ENCODE assay signal across 8 mouse cellular contexts in genomic region chr11:70701221-70701955, GRCm38 (mm10). TPM values are rescaled to one million over a fixed set of nuclear protein-coding genes. Genes with fewer than 3 reads are reported as not detected.
DNase-seq lines count a peak whose midpoint lies in the region; ATAC-seq and TF ChIP-seq lines count a peak whose summit lies in the region.

No protein-coding gene starts in this region.

- H3K9ac ChIP-seq in heart, adult 2 months (ENCODE audit: low read depth, low read length), result peak overlapping the region; percentile 91
- H3K9ac ChIP-seq in hindbrain, embryonic 12.5 days, result peak overlapping the region; percentile 91
- peak overlapping the region; percentile 77 for H3K9ac ChIP-seq in liver, postnatal 0 days (replicated peaks)

- no peaks in the 10 kb centered on the region for H3K27me3 ChIP-seq in heart, adult 2 months (ENCODE audit: control insufficient read depth, insufficient read depth, low read length)
- no peaks in the 10 kb centered on the region for H3K27me3 ChIP-seq in hindbrain, embryonic 12.5 days
- H3K27me3 ChIP-seq in liver, postnatal 0 days (ENCODE audit: insufficient read depth, low read length), result no peaks in the 10 kb centered on the region

- H3K36me3 ChIP-seq in heart, adult 2 months (ENCODE audit: control insufficient read depth, insufficient read depth, low read length), result peaks cover 5% of the 10 kb centered on the region; the same call in 1 of the 2 replicates
- H3K36me3 ChIP-seq in hindbrain, embryonic 12.5 days, result peaks cover 26% of the 10 kb centered on the region
- peaks cover 29% of the 10 kb centered on the region for H3K36me3 ChIP-seq in liver, postnatal 0 days (replicated peaks; ENCODE audit: insufficient read depth, low read length)

- peaks cover 2% of the 10 kb centered on the region; the same call in 1 of the 2 replicates for H3K79me2 ChIP-seq in heart, adult 2 months (replicated peaks; ENCODE audit: control insufficient read depth, insufficient read depth, low read length)

- ATAC-seq in hindbrain, embryonic 12.5 days (ENCODE audit: low FRiP score), result no peak
- no peak for ATAC-seq in liver, postnatal 0 days
- no peak for ATAC-seq in cerebellum, adult (ENCODE audit: insufficient number of reproducible peaks, low FRiP score, low TSS enrichment)

- peak overlapping the region; percentile 92 for H3K4me3 ChIP-seq in heart, adult 2 months
- peak overlapping the region; percentile 84 for H3K4me3 ChIP-seq in cortical plate, adult 2 months (ENCODE audit: insufficient read depth, low read length)
- peak overlapping the region; percentile 91 for H3K4me3 ChIP-seq in hindbrain, embryonic 12.5 days
- peak overlapping the region; percentile 73 for H3K4me3 ChIP-seq in liver, postnatal 0 days (ENCODE audit: low read depth, low read length)

- no peak for TF ChIP-seq EP300 in heart, adult 2 months (IDR thresholded peaks at IDR 0.05; ENCODE audit: insufficient read depth, low read depth, low read length)
- TF ChIP-seq EP300 in liver, postnatal 0 days (IDR thresholded peaks at IDR 0.05; ENCODE audit: low read depth), result no peak

- no peaks in the 10 kb centered on the region for H3K9me3 ChIP-seq in hindbrain, embryonic 12.5 days (replicated peaks)
- H3K9me3 ChIP-seq in liver, postnatal 0 days (ENCODE audit: low read length), result no peaks in the 10 kb centered on the region

- peaks cover 6% of the 10 kb centered on the region for H3K4me1 ChIP-seq in heart, adult 2 months (ENCODE audit: control insufficient read depth, insufficient read depth, low read length)
- peaks cover 2% of the 10 kb centered on the region; the same call in 1 of the 2 replicates for H3K4me1 ChIP-seq in cortical plate, adult 2 months (ENCODE audit: control insufficient read depth, insufficient read depth, low read length)
- H3K4me1 ChIP-seq in hindbrain, embryonic 12.5 days, result peaks cover 27% of the 10 kb centered on the region
- peaks cover 21% of the 10 kb centered on the region for H3K4me1 ChIP-seq in liver, postnatal 0 days (ENCODE audit: insufficient read depth)

- TF ChIP-seq CTCF in heart, adult 2 months (IDR thresholded peaks at IDR 0.05), result no peak
- no peak for TF ChIP-seq CTCF in cortical plate, adult 2 months (IDR thresholded peaks at IDR 0.05; ENCODE audit: extremely low read depth, insufficient read depth, low read length)
- TF ChIP-seq CTCF in liver, postnatal 0 days (IDR thresholded peaks at IDR 0.05; ENCODE audit: low read depth), result no peak

- no peak for TF ChIP-seq POLR2A in heart, adult 2 months (IDR thresholded peaks at IDR 0.05; ENCODE audit: insufficient read depth, low read depth, low read length)
- TF ChIP-seq POLR2A in cortical plate, adult 2 months (IDR thresholded peaks at IDR 0.05; ENCODE audit: extremely low read depth, insufficient read depth, low read length), result no peak

- peak in 1 of 2 experiments; percentile 31 for DNase-seq in heart, adult 2 months
- DNase-seq in heart, postnatal 25 days (ENCODE audit: low spot score), result no peak
- no peak for DNase-seq in liver, postnatal 0 days
- no peak for DNase-seq in MN1 (ENCODE audit: low spot score)
- DNase-seq in layer of hippocampus, adult 9-11 months, result no peak

- WGBS in heart, adult 2 months, result 4% methylated on average over 10 of the region's 10 CpGs
- 13% methylated on average over 10 of the region's 10 CpGs for WGBS in hindbrain, embryonic 12.5 days
- WGBS in liver, postnatal 0 days (ENCODE audit: insufficient replicate concordance), result 18% methylated on average over 10 of the region's 10 CpGs

- H3K4me2 ChIP-seq in hindbrain, embryonic 12.5 days (replicated peaks), result peak overlapping the region; percentile 74
- H3K4me2 ChIP-seq in liver, postnatal 0 days (ENCODE audit: low read depth, low read length), result peak overlapping the region; percentile 79

- intact Hi-C loops in heart, adult 2 months (cut with DNase I), result loop anchor here (2.0 kb wide), 1 partner anchor 55 kb away; the partner anchor contains the start of genes Rnf167 and Slc25a11
- intact Hi-C loops in heart, postnatal 25 days (cut with DNase I), result no loop called here

- H3K27ac ChIP-seq in heart, adult 2 months, result peak overlapping the region; percentile 100
- peak overlapping the region; percentile 87 for H3K27ac ChIP-seq in cortical plate, adult 2 months (ENCODE audit: insufficient read depth, low read length)
- no peak overlapping the region for H3K27ac ChIP-seq in hindbrain, embryonic 12.5 days
- peak overlapping the region; percentile 95 for H3K27ac ChIP-seq in liver, postnatal 0 days (ENCODE audit: low read depth)

RNA-seq across cellular contexts. Expression of gene Kif1c, which starts 1.0 kb away (rescaled TPM):
- 100 to 1,000 TPM; 477 to 524 TPM for total RNA-seq in heart, adult 2 months (2021)
- 153 and 228 TPM in 2 replicates for polyA plus RNA-seq in heart, adult 2 months (2012; rRNA removed)
- total RNA-seq in heart, postnatal 25 days (2021), result 100 to 1,000 TPM; 451 to 452 TPM
- 51.2 and 53.7 TPM in 2 replicates for polyA plus RNA-seq in cortical plate, adult 2 months (2012; rRNA removed)
- polyA plus RNA-seq in hindbrain, embryonic 12.5 days (2016; fragmentation: Nextera tagmentation; extraction: Ambion mirVana), result 2.3 and 3.0 TPM in 2 replicates
- polyA plus RNA-seq in liver, postnatal 0 days (2015; fragmentation: Nextera tagmentation; extraction: Ambion mirVana), result 1.8 and 2.2 TPM in 2 replicates

RNA-seq across cellular contexts. Expression of gene Inca1, which starts 1.4 kb away (rescaled TPM):
- total RNA-seq in heart, adult 2 months (2021), result 1 to 10 TPM; 6.3 to 6.9 TPM
- 4.6 and 5.4 TPM in 2 replicates for polyA plus RNA-seq in heart, adult 2 months (2012; rRNA removed)
- total RNA-seq in heart, postnatal 25 days (2021), result 1 to 10 TPM; 6.4 to 8.1 TPM
- polyA plus RNA-seq in cortical plate, adult 2 months (2012; rRNA removed), result 4.8 and 5.2 TPM in 2 replicates
- polyA plus RNA-seq in hindbrain, embryonic 12.5 days (2016; fragmentation: Nextera tagmentation; extraction: Ambion mirVana), result 0.99 and 1.4 TPM in 2 replicates
- 8.3 and 10.8 TPM in 2 replicates for polyA plus RNA-seq in liver, postnatal 0 days (2015; fragmentation: Nextera tagmentation; extraction: Ambion mirVana)

RNA-seq across cellular contexts. Expression of gene Camta2, which starts 13.5 kb away (rescaled TPM):
- 10 to 100 TPM; 37.8 to 37.9 TPM for total RNA-seq in heart, adult 2 months (2021)
- 27.6 and 32.5 TPM in 2 replicates for polyA plus RNA-seq in heart, adult 2 months (2012; rRNA removed)
- total RNA-seq in heart, postnatal 25 days (2021), result 10 to 100 TPM; 36.3 to 42.1 TPM
- polyA plus RNA-seq in cortical plate, adult 2 months (2012; rRNA removed), result 126 and 138 TPM in 2 replicates
- polyA plus RNA-seq in hindbrain, embryonic 12.5 days (2016; fragmentation: Nextera tagmentation; extraction: Ambion mirVana), result 15.2 and 15.7 TPM in 2 replicates
- 2.8 and 3.4 TPM in 2 replicates for polyA plus RNA-seq in liver, postnatal 0 days (2015; fragmentation: Nextera tagmentation; extraction: Ambion mirVana)

RNA-seq across cellular contexts. Expression of gene Spag7, which starts 32.2 kb away (rescaled TPM):
- 10 to 100 TPM; 82.8 to 99.4 TPM for total RNA-seq in heart, adult 2 months (2021)
- 72.9 and 87.8 TPM in 2 replicates for polyA plus RNA-seq in heart, adult 2 months (2012; rRNA removed)
- 10 to 100 TPM; 89.8 to 99.5 TPM for total RNA-seq in heart, postnatal 25 days (2021)
- polyA plus RNA-seq in cortical plate, adult 2 months (2012; rRNA removed), result 74.5 and 81.9 TPM in 2 replicates
- polyA plus RNA-seq in hindbrain, embryonic 12.5 days (2016; fragmentation: Nextera tagmentation; extraction: Ambion mirVana), result 143 and 144 TPM in 2 replicates
- polyA plus RNA-seq in liver, postnatal 0 days (2015; fragmentation: Nextera tagmentation; extraction: Ambion mirVana), result 36.6 and 42.1 TPM in 2 replicates

RNA-seq across cellular contexts. Expression of gene Eno3, which starts 44.4 kb away (rescaled TPM):
- total RNA-seq in heart, adult 2 months (2021), result 1,000 to 10,000 TPM; 1,523 to 1,659 TPM
- polyA plus RNA-seq in heart, adult 2 months (2012; rRNA removed), result 1,222 and 1,919 TPM in 2 replicates
- total RNA-seq in heart, postnatal 25 days (2021), result 1,000 to 10,000 TPM; 2,028 to 2,111 TPM
- 26.4 and 26.6 TPM in 2 replicates for polyA plus RNA-seq in cortical plate, adult 2 months (2012; rRNA removed)
- 14.9 and 18.5 TPM in 2 replicates for polyA plus RNA-seq in hindbrain, embryonic 12.5 days (2016; fragmentation: Nextera tagmentation; extraction: Ambion mirVana)
- polyA plus RNA-seq in liver, postnatal 0 days (2015; fragmentation: Nextera tagmentation; extraction: Ambion mirVana), result 4.0 and 21.3 TPM in 2 replicates

Comparison
In these comparisons a context has a peak if more than half of its experiments do, and no peak if none do; other contexts are left out.
1. RNA of gene Kif1c, which starts 1.0 kb away (polyA plus RNA-seq): 153 to 228 TPM in heart, adult 2 months and 51.2 to 53.7 TPM in cortical plate, adult 2 months; 2.3 to 3.0 TPM in hindbrain, embryonic 12.5 days and 1.8 to 2.2 TPM in liver, postnatal 0 days; every median in the first group is over 10 times any median in the second.
2. Peak in every context shown above with its lines, with median percentiles within 50 percentile points of each other: H3K4me3 ChIP-seq and H3K9ac ChIP-seq.